Mouse (Mus musculus): Measurements from ENCODE around the gene Csnk1g1. TPM values are rescaled to one million over a fixed set of nuclear protein-coding genes. Genes with fewer than 3 reads are reported as not detected.

The Csnk1g1 gene
- polyA plus RNA-seq, 1 experiment from 2014 or later, result 12.6 TPM

- Histone ChIP-seq H3K36me3 (ENCODE audit: insufficient read depth, low read length) (peaks cover 53% of the 10 kb centered on the region), H3K4me2 (replicated peaks; ENCODE audit: low read depth, low read length) (no peak overlapping the region), H3K27ac (ENCODE audit: low read length) (no peak overlapping the region), H3K4me1 (ENCODE audit: insufficient read depth, low read length) (0 out of 2 replicates have a peak, but pooled peaks cover 2% of the 10 kb centered on the region), H3K4me3 (ENCODE audit: low read length) (no peak overlapping the region), H3K27me3 (ENCODE audit: insufficient read depth, low read length) (no peaks in the 10 kb centered on the region), H3K9me3 (ENCODE audit: low read length) (no peaks in the 10 kb centered on the region), H3K9ac (replicated peaks; ENCODE audit: low read length) (no peak overlapping the region)
- 70% methylated on average over 2 of the region's 2 CpGs for WGBS
- ATAC-seq (ENCODE audit: low FRiP score, low TSS enrichment), result no peak
Measured at GRCm38 (mm10) chr9:66092664-66093063, 183.9 kb downstream of the Csnk1g1 start.

Other genes with a start within 250 kb of the Csnk1g1 start
- gene Oaz2, start 240.9 kb upstream of the Csnk1g1 start, polyA plus RNA-seq (2015; fragmentation: Nextera tagmentation; extraction: Ambion mirVana), result 317 and 362 TPM in 2 replicates
- gene Zfp609, start 81.4 kb upstream of the Csnk1g1 start, polyA plus RNA-seq (2015; fragmentation: Nextera tagmentation; extraction: Ambion mirVana), result 4.8 and 6.4 TPM in 2 replicates
- 181 and 207 TPM in 2 replicates for gene Pclaf, start 18.7 kb upstream of the Csnk1g1 start, polyA plus RNA-seq (2015; fragmentation: Nextera tagmentation; extraction: Ambion mirVana)
- gene Trip4, start 130 bp upstream of the Csnk1g1 start, polyA plus RNA-seq (2015; fragmentation: Nextera tagmentation; extraction: Ambion mirVana), result 31.0 and 32.4 TPM in 2 replicates
- gene Ppib, start 151.3 kb downstream of the Csnk1g1 start, polyA plus RNA-seq (2015; fragmentation: Nextera tagmentation; extraction: Ambion mirVana), result 654 and 670 TPM in 2 replicates
- gene Snx22, start 160.8 kb downstream of the Csnk1g1 start, polyA plus RNA-seq (2015; fragmentation: Nextera tagmentation; extraction: Ambion mirVana), result 1.4 and 1.7 TPM in 2 replicates
- gene Snx1, start 217.7 kb downstream of the Csnk1g1 start, polyA plus RNA-seq (2015; fragmentation: Nextera tagmentation; extraction: Ambion mirVana), result 150 and 152 TPM in 2 replicates
- gene Ciao2a, start 217.7 kb downstream of the Csnk1g1 start, polyA plus RNA-seq (2015; fragmentation: Nextera tagmentation; extraction: Ambion mirVana), result 153 and 155 TPM in 2 replicates
- gene Dapk2, start 249.3 kb downstream of the Csnk1g1 start, polyA plus RNA-seq (2015; fragmentation: Nextera tagmentation; extraction: Ambion mirVana), result 4.7 and 4.9 TPM in 2 replicates

Measured in kidney, embryonic 16.5 days (tissue).